Mouse (Mus musculus): ENCODE measurements around the gene Wdr48.
A peak's percentile ranks its signal among the peaks of the same experiment; 100 is the strongest.

Gene Wdr48

DNA sequence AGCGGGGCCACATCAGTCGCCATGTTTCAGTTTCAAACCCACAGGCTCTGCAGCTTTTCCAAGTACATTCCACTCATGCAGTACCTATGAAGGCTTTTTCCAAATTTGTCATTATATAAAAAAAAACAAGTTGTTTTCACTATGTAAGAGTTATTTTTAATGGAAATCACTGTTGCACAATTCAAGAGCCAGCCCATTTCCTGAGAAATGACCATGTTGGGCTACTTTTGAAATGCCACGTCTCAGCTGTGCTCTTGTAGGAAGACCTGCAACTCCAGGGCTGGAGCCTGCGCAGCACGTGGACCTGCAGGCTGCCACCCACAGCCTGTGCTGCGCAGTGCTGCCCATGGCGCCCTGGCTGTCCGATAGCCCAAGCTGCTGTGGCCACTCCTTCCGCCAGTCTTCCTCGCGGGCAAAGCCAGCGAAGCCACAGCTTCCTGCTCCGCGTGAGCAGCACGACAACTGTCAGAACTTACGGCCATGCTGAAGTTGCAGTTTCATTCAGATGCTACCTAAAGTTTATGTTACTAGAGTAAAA lies 30.5 kb downstream of the Wdr48 start:
- peak; percentile 24 for DNase-seq (ENCODE audit: low spot score)

DNA sequence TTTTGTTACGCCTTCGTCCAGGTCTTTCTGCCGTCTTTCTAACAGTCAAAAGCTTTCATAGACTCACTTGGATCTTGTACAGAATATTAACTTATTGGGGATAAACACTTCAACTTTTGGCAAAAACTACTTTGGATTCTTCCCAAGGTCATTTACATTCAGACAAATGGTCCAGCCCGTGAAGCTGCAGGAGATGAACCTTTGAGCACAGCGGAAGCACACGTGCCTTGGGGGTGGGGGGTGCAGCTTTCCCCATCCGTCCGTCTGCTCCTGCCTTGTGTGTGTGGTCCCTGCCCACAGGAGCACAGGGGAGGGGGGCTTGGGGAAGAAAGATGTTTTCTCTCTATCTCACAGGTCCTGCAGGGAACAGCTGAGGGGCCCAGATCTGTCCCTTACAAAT lies 31.1 kb downstream of the Wdr48 start:
- DNase-seq (ENCODE audit: low spot score) = no peak

DNA sequence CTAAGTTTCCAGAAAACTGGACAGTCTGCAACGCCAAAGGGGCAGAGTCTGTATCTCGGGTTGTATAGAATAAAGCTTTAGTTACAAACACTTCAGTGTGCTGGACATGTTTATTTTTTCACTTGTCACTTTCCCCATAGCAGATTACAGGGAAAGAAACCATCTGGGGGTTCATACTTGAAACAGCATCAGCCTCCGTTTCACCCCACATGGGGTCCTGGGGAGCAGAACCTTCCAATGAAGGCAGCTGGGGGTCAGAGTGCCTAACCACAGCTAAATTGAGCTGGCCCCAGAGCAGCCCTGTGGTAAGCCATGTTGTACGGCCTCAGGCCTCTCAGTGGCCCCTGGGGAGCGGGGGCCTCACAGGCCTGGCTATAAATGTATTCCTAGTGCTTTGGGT lies 31.8 kb downstream of the Wdr48 start:
- DNase-seq (ENCODE audit: low spot score) = no peak

DNA sequence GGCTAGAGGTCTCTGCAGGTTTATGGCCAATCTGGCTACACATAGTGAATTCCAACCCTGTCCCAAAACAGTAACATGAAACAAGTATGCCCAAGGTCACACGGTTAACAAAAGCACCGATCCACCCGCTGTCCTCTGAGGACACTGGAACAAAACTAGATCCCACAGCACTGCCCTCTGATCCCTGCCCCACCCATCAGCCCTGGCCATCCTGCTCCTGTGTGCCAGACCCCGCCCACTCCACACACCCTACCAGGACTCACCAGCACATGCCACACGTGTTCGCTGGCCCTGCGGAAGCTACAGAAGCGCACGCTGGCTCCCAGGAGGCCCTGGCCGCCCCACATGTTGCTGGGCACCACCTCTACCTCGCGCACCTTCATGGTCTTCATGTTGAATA lies 37.7 kb downstream of the Wdr48 start:
- DNase-seq (ENCODE audit: low spot score) = no peak

DNA sequence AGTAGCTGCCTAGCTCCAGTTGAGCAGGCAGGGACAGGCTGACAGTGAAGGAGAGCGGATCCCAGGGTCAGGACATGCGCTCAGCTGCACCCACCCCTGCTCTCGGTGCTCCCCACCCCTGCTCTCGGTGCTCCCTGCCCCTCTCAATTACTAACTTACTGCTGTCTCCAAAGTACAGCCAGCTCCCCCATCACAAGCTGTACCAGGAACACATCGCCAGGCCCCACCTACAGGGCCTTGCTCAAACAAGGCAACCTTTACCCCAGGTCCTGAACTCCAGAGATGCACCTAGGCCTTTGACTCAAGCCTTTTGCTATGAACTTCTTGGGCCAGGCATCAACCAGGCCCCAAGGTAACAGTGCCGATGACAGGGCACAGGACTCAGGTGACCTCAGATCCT lies 39.0 kb downstream of the Wdr48 start:
- DNase-seq (ENCODE audit: low spot score) = no peak

DNA sequence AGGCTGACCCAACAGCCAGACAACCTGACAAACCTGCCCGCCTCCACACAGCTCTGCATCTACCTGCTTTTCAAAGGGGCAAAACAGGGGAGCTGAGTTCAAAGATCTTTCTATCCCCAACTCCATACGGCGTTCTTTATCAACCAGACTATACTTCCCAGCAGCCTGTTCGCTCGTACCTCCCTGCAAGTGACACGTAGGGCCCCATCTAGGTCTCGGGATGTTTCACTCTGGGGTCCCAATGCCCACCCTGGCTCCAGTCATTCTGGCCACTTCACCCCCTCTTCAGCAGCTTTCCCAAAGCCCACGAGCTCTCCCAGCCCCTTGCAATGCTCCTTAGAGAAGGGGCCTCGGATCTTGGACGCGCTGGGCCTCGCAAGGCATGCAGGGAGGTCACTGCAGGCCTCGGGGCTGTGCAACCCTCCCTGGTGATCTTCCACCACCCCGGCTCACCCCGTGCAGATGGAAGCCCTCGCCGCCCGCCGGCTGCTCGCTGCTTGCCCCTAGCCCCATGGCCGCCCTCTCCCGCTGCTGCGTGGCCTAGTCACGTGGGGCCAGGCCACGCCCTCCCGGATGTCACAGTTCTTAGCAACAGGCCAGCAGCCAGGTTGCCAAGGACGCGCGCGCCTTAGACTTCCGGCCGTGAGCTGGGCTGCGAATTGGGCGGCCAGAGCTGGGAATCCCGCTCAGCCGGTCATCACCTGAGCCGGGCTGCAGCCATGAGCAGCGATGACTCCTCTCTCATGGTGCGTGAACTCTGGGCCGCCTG lies 42.5 kb downstream of the Wdr48 start, which contains the start of the genes Gorasp1 and Ttc21a:
TSS of gene Gorasp1 (minus strand) at position 561 of the 769 bp plus-strand sequence.
TSS of gene Ttc21a (plus strand) at position 602 of the 769 bp plus-strand sequence.
- DNase-seq (ENCODE audit: low spot score) = peak; percentile 95

DNA sequence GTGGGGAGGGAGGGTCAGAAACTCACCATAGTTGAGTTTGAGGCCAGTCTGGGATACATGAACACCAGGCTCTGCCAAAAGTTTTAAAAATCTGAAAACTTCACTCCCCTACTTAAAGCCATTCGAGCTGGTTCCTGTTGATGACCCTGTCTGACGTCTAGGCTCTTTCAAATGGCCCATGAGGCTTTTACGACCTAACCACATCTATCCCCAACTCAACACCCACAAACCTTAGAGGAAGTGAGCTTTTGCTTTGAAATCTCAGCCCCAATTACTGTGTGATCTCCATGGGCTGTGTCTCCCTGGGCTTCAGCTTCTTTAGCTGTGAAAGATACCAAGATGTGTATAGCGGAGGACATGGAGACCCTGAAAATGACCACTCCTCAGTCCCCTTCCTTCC lies 43.8 kb downstream of the Wdr48 start:
- DNase-seq (ENCODE audit: low spot score) = no peak

DNA sequence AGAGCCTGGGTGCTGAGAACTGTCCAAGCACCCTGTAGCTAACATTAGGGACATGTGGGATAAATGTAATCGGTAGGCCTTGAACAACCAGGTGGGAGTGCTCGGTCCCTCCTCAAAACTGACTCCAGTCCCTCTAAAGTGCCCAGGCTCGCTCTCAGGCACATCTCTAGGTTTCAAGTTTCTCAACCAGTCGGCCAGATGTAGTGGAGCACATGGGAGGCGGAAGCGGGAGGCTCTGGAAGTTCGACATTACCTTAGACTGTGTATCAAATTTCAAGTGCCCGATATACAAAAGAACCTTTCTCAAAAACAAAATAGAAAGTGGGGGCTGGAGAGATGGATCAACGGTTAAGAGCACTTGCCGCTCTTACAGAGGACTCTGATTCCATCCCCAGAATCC lies 45.0 kb downstream of the Wdr48 start:
- DNase-seq (ENCODE audit: low spot score) = no peak

DNA sequence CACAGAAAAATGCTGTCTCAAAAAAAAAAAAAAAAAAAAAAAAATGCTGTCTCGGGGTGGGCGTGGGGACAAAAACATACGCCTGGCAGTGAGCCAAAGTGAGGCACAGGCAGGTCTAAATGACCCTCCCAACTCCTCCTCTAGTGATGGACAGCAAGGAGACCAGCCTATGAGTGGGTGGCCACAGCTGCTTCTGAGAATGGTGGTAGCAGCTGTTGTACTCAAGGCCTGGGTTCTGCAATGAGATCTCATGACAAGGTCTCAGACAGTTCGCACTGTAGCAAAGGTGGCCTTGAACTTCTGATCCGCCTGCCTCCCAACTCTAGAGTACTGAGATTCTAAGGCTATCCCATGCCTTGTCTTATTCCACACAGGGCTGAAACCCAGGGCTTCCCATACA lies 46.7 kb downstream of the Wdr48 start:
- DNase-seq (ENCODE audit: low spot score) = no peak

DNA sequence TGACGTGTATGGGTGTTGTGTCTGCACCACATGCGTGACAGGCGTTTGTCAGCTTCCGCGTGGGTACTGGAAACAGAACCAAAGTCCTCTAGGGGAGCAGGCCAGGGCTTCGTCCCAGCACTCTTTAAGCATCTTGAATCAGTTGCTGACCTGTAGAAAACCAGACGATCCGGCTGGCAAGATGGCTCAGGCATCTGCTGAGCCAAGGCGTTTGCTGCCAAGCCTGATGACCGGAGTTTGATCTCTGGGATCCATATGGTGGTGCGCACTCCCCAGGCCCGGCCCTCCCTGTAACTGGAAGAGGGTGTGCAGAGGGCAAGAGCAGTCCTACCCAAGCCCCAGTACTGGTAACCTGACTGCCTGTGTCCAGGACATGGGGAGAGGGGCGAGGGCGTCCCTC lies 47.2 kb downstream of the Wdr48 start:
- no peak for DNase-seq (ENCODE audit: low spot score)

DNA sequence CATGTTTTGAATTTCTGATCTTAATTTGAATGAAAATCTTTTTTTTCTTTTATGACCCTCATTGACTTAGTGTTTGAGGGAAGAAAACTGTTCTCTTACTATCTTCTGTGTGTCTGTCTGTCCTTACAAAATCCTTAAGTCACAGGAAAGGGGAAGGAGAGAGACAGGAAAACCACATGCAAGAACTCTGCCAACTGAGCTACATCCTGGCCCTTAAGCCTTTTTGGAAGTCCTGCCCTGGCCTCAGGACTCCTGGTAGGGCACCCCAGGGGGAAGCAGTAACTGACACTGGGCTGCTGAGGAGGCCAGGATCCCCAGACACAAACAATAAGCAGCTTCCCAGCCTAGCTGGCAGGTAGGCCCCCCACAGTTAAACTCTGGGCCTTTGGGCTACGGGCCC lies 48.6 kb downstream of the Wdr48 start:
- DNase-seq (ENCODE audit: low spot score) = no peak

DNA sequence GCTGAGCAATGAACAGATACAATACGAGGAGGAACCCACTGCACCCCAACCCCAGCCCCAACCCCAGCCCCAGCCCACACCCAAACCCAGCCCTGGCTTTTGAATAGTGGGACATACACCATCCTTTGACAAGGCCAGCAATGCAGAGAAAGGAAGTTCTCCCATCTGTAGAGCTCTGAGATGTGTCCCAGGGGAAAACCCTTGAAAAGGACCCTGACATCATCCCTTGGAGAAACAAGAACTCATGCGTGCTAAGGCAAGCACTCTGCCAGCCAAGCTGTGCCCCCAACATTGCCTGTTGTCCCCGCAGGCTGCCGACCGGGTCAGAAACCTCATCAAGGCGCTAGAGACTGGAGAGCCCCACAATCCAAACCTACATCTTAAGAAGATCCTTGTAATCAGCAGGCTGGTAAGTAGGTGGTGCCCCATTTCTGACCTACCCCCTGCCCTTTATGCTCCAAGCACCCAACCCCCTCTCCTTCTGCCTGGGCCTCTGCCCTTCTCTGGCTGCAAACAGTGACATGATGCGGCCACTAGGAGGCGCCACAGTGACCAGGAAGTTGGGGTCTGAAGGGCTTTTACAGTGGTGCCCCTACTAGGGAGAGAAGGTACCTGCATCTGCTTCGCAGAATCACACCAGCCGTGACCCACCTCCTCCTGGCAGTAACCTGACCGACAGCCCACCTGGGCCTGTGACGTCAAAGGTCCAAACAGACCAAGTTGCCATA lies 50.7 kb downstream of the Wdr48 start:
- no peak for DNase-seq (ENCODE audit: low spot score)

DNA sequence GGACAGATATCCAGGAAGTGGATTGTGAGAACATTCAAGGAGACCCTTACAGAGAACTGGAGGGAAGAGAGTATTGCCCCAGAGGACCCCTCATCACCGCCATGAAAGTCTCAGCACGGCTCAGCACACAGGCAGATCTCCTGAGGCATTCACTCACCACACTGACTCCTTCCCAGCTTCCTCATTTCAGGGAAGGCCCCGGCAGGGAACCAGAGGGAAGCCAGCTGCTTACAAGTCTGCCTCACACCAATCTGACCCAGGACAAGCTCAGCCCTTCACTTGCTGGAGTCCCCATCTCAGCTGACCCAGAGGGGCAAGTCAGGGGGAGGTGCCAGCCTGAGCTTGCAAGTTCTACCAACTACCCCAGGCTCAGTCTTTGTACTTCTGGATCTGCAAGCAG lies 54.1 kb downstream of the Wdr48 start:
- DNase-seq (ENCODE audit: low spot score) = no peak

DNA sequence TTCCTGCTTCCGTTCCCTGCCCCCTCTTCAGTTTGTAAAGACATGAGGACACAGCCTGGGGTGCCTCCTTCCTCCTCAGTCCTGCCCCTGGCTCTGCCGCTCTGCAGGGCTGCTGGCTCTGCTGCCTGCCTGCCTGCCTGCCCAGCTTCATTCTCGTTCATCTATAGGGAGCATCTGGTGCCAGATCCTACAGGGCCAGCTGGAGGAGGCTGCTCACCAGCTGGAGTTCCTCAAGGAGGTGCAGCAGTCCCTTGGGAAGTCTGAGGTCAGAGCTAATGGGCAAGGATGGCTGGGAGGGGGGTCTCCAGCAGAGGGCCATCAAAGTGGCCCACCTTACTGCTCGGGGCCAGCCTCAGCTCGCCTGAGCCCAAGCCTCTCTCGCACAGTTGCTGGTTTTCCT lies 55.8 kb downstream of the Wdr48 start:
- no peak for DNase-seq (ENCODE audit: low spot score)

DNA sequence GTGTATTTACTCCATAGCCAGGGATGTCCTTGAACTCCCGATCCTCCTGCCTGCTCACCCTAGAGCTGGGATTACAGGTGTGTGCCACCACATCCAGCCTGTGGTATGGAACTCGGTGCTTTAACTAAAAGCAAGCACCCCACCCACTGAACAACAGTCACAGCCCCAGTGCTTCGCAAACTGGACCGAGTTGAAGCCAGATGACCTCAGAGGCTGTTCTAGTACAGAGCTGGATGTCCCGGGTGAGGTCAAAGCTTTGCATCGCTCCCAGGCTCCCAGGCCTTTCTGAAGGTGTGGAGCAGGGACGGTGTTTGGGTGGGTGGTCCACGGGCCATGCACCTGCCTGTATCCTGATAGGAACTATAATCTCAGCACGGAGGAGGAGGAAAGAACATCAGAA lies 56.7 kb downstream of the Wdr48 start:
- DNase-seq (ENCODE audit: low spot score) = no peak

DNA sequence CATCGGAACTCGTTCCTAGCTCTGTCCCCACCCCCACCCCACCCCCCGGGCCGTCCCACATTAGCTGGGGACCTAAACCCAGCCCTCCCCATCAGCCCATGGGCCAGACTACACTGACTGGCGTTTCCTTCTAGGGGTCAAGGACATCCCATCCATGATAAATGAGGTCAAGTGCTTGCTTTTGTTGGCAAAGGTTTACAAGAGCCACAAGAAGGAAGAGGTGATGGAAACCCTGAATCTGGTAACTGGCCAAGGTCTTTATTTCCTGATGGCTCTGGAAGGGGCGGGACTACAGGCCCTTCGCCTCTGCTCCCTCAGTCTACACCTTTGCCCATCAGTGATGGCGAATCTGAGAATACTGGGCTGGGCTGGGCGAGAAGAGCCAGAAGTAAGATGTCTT lies 64.2 kb downstream of the Wdr48 start:
- no peak for DNase-seq (ENCODE audit: low spot score)

DNA sequence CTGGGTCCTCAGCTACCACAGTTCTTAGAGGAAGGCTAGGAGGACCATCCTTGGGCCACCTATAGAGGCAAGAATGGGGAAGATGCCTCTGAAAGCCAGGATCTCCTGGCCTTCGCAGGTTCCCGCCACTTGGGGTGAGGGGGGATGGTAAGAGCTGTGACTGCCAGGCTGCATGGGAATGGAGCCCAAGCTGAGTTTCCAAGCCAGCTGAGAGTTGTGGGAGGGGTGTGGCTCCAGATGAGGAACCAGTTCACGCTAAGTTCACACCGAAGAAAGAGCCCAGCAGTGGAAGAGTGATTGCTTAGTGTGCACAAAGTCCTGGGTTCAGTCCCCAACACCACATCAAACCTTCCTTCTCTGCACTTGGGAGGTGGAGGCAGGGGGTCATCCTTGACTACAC lies 67.5 kb downstream of the Wdr48 start:
- no peak for DNase-seq (ENCODE audit: low spot score)

DNA sequence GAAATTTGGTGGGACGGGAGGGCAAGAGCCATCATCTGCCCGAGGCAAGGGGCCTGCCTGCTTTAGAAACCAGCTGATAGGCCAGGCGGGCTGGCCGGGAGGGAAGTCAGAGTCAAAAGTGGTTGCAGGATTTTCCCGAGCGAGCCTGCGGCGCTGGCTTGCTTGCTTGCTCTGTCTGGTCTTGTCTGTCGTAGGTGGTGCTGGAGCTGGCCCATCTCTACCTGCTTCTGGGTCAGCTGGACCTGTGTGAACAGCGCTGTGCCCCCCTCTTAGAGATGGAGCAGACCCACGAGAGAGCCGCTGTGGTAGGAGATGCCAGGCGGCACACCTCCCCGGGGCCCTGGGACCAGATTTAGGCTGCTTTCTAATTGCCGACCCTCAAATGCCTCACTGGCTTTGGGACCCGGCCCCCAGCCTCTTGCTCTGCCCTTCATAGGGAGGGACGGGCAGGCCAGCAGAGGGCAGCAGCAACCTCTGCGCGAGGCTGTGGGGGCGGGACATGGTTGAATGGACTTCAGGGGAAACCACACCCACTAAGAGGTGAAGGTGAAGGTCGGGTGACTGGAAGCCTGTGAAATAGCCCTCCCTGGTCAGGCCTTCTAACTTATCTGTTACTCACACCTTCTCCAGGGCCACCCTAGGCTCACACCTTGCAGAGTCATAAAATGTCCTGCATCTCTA lies 68.4 kb downstream of the Wdr48 start:
- peak; percentile 86 for DNase-seq (ENCODE audit: low spot score)

DNA sequence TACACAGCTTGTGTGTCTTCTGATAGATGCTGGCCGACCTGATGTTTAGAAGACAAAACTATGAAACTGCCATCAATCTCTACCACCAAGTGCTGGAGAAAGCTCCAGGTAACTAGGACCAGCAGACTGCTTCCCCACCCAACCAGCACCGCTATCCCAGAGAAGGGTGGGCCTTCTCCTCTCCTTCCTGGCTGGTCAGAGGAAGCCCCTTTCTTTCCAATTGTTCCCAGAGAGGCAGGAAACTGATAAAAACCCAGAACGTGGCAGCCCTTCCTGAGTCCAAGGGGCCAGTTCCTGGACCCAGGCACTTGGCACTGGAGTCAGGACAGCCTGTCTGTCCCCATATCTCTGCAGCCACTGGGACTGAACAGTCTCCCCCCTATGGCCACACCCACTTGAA lies 69.5 kb downstream of the Wdr48 start:
- DNase-seq (ENCODE audit: low spot score) = peak; percentile 86

DNA sequence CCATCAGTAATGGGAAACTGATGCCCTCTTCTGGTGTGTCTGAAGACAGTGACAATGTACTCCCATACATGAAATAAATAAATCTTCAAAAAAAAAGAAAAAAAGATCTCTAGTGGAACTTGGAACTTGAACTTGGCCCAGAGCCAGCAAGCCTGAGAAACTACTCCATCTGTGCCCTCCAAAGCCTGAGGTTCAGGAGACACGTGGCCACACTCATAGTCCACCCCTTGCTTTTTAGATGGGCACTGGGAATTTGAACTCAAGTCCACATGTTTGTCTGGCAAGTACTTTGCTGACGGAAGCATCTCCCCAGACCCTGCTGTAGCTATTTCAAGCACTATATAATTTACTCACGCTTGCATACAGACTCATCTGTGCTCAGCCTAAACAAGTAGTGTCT lies 70.5 kb downstream of the Wdr48 start:
- no peak for DNase-seq (ENCODE audit: low spot score)

DNA sequence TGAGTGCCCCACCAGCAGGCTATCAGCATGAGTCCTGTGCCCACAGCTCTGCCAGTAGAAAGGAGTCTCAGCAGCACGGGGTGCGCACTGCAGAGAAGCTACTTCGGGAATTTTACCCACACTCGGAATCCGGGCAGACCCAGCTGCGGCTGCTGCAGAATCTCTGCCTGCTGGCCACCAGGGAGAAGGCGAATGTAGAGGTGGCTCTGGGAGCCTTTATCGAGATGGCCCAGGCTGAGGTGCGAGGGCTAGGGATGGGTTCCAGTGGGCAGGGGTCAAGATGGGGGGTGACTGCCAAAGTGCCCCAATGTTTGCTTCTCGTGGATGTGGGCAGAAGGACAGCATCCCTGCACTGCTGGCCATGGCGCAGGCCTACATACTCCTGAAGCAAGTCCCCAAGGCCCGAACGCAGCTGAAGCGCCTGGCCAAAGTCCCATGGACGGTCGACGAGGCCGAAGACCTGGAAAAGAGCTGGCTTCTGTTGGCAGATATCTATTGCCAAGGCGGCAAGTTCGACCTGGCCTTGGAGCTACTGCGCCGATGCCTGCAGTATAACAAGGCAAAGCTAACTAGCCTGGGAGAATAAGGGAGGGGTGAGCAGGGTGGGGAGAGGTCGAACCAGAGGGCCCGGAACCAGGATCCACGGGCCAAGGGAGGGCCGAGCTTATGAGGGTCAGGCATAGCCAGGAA lies 71.7 kb downstream of the Wdr48 start:
- no peak for DNase-seq (ENCODE audit: low spot score)

DNA sequence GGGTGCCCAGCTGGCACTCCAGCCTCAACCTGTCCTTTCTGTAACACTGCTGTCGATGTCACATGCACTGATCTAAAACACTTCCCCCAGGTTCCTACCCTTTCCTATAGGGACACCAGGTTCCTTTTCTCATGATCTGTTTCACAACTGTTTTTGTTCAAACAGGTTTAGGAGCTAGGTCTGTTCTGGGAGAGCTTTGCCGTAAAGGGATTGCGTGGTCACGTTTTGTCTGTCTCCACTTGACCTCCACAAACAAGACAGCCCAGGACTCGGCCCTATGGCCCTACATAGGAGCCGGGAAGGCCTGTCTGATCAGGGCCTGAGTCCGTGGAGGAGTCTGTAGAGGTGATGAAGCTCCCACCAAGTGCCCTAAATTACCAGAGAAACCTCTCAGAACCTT lies 75.1 kb downstream of the Wdr48 start:
- DNase-seq (ENCODE audit: low spot score) = no peak

Data from lung, postnatal 25 days (tissue).